In the genomic region with DNA sequence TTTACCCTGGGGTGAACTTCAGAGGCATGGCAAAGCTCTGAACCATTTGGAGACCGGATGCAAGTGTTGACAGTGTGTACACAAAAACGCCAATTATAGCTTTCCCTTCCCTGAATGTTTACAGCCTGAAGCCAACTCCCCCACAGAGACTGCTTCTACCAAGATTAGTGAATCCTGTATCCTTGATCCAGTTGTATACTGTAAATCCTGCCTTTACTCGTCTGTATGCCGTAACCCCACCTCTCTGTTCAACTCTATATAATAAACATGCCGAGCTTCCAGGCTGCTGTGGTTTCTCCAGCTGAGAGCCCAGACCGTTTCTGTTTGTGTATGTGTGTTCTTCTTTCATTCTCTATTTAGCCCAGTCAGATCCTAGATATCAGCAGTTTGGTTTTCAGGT, we compare ENCODE assay signal across 14 mouse cellular contexts.
"Had no signal": no experiment of that assay in that cellular context is flagged by ENCODE, and none has a peak within 500 bp of the region (broad histone marks: within the 10 kb centered on the region; RNA-seq: fewer than 3 reads in every experiment).

No protein-coding gene starts in this region.

- H3K36me3 ChIP-seq: limb, embryonic 15.5 days; liver, embryonic 15.5 days; midbrain, embryonic 13.5 days; neural tube, embryonic 12.5 days had no signal

- DNase-seq: kidney, adult 8-10 months; kidney, postnatal 10 days; kidney, postnatal 4 days; left cerebral cortex, postnatal 4 days; thymus, adult 18-20 months; thymus, postnatal 14 days had no signal

- H3K9ac ChIP-seq: limb, embryonic 15.5 days; liver, embryonic 15.5 days; midbrain, embryonic 13.5 days; neural tube, embryonic 12.5 days had no signal

- H3K4me3 ChIP-seq: layer of hippocampus, adult 2 months; limb, embryonic 15.5 days; liver, embryonic 15.5 days; midbrain, embryonic 13.5 days; neural tube, embryonic 12.5 days had no signal

- H3K4me2 ChIP-seq: limb, embryonic 15.5 days; liver, embryonic 15.5 days; midbrain, embryonic 13.5 days; neural tube, embryonic 12.5 days had no signal

- H3K27ac ChIP-seq: layer of hippocampus, adult 2 months; limb, embryonic 15.5 days; liver, embryonic 15.5 days; midbrain, embryonic 13.5 days; neural tube, embryonic 12.5 days had no signal

- H3K4me1 ChIP-seq: limb, embryonic 15.5 days; liver, embryonic 15.5 days; midbrain, embryonic 13.5 days; neural tube, embryonic 12.5 days had no signal

- H3K9me3 ChIP-seq: limb, embryonic 15.5 days; liver, embryonic 15.5 days; midbrain, embryonic 13.5 days; neural tube, embryonic 12.5 days had no signal

- H3K27me3 ChIP-seq: limb, embryonic 15.5 days; liver, embryonic 15.5 days; neural tube, embryonic 12.5 days had no signal

- ATAC-seq: hindbrain, embryonic 16.5 days; inflammation-experienced regulatory T-cells, adult 6 months; intestine, postnatal 0 days; midbrain, embryonic 13.5 days had no signal
